Mouse (Mus musculus): Measurements from ENCODE around the gene Filip1l.

DNA sequence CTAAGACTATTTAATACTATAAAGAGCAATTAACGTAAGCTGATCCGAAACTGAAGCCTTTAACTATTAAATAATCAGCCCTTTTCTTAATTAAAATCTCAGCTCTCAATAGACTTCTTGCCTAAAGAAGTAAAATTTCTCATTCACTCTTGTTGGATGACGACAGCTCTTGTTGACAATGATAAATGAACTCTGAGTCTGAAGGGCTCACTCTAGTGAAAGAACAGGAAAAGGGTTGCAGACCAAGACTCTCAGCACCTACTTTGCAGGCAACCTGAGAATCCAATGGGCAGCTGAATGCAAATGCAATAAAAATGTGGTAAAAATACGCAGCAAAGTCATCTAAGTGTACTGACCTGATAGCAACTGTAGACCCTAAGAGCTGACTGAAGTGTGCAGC lies 172.6 kb downstream of the Filip1l start:
- TF ChIP-seq USF1 (IDR thresholded peaks at IDR 0.05; ENCODE audit: low read depth) (no peak), POLR2A (IDR thresholded peaks at IDR 0.05; ENCODE audit: insufficient read length, low read depth) (no peak), MAX (IDR thresholded peaks at IDR 0.05; ENCODE audit: low read depth) (no peak), POLR2AphosphoS2 (IDR thresholded peaks at IDR 0.05; ENCODE audit: insufficient read length, low read depth) (no peak)
